Mouse (Mus musculus): ENCODE data around the gene Lpar3.

DNA sequence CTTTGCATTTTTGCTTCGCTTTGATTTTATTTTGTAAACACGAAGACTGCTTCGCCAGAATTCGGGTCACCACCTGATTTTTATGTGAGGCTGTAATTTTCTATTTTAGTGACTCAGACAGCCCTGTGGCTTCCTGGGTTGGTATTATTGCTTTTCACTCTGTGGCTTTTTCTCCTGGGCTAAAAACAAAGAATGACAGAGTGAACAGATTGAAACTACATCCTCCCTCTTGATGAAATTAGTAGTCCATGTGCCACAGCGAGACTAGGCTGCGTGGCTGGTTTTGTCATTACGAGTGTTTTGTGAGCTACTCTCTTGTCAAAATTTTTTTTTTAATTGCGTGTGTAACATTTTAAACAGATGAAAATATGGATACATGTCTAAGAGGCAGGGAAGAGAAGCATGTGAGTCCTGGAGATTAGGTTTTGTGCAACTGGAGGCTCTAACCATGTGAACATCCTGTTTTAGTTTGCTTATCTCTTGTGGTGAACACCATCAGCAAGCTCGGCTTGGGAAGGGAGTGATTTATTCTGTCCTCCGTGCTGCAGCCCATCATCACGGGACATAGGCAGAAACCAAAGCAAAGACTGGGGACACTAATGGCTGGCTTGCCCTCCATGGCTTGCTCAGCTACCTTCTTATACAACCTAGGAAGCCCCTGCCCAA is 54.7 kb downstream of the Lpar3 start:
- TF ChIP-seq CTCF (IDR thresholded peaks at IDR 0.05) (no peak), EP300 (IDR thresholded peaks at IDR 0.05; ENCODE audit: insufficient read depth, low read depth, low read length) (no peak), POLR2A (IDR thresholded peaks at IDR 0.05; ENCODE audit: insufficient read depth, low read depth, low read length) (no peak)

All from heart, adult 2 months (tissue).